Mouse (Mus musculus): ENCODE data around the gene Cd302.

Cd302 gene

GRCm38 (mm10) chr2:60256751-60257150, 27.5 kb downstream of the Cd302 start:
- no peak for DNase-seq (ENCODE audit: inconsistent age in 2 of 2, low spot score in 1 of 2)

GRCm38 (mm10) chr2:60253506-60253905, 30.8 kb downstream of the Cd302 start:
- DNase-seq (ENCODE audit: inconsistent age in 2 of 2, low spot score in 1 of 2) = no peak

GRCm38 (mm10) chr2:60252782-60253181, 31.5 kb downstream of the Cd302 start:
- DNase-seq (ENCODE audit: inconsistent age in 2 of 2, low spot score in 1 of 2) = no peak

- DNase-seq (ENCODE audit: inconsistent age in 2 of 2, low spot score in 1 of 2) = no peak
Observed at GRCm38 (mm10) chr2:60234506-60234905, 49.8 kb downstream of the Cd302 start.

- DNase-seq (ENCODE audit: inconsistent age in 2 of 2, low spot score in 1 of 2) = peak; percentile 79 to 83
Observed at GRCm38 (mm10) chr2:60233147-60233546, 51.1 kb downstream of the Cd302 start.

GRCm38 (mm10) chr2:60230361-60230760, 53.9 kb downstream of the Cd302 start:
- DNase-seq (ENCODE audit: inconsistent age in 2 of 2, low spot score in 1 of 2) = no peak

GRCm38 (mm10) chr2:60228470-60228869, 55.8 kb downstream of the Cd302 start:
- no peak for DNase-seq (ENCODE audit: inconsistent age in 2 of 2, low spot score in 1 of 2)

- DNase-seq (ENCODE audit: inconsistent age in 2 of 2, low spot score in 1 of 2) = no peak
Observed at GRCm38 (mm10) chr2:60223489-60223888, 60.8 kb downstream of the Cd302 start.

- no peak for DNase-seq (ENCODE audit: inconsistent age in 2 of 2, low spot score in 1 of 2)
Observed at GRCm38 (mm10) chr2:60221954-60222353, 62.3 kb downstream of the Cd302 start.

GRCm38 (mm10) chr2:60221236-60221635, 63.1 kb downstream of the Cd302 start:
- DNase-seq (ENCODE audit: inconsistent age in 2 of 2, low spot score in 1 of 2) = peak; percentile 36 to 84

- DNase-seq (ENCODE audit: inconsistent age in 2 of 2, low spot score in 1 of 2) = no peak
Observed at GRCm38 (mm10) chr2:60217620-60218019, 66.7 kb downstream of the Cd302 start.

- DNase-seq (ENCODE audit: inconsistent age in 2 of 2, low spot score in 1 of 2) = no peak
Observed at GRCm38 (mm10) chr2:60216547-60217153, 67.6 kb downstream of the Cd302 start.

GRCm38 (mm10) chr2:60214683-60215082, 69.6 kb downstream of the Cd302 start:
- DNase-seq (ENCODE audit: inconsistent age in 2 of 2, low spot score in 1 of 2) = no peak

GRCm38 (mm10) chr2:60212488-60212887, 71.8 kb downstream of the Cd302 start:
- no peak for DNase-seq (ENCODE audit: inconsistent age in 2 of 2, low spot score in 1 of 2)

GRCm38 (mm10) chr2:60210821-60211220, 73.5 kb downstream of the Cd302 start:
- peak in 1 of 2 experiments; percentile 65 for DNase-seq (ENCODE audit: inconsistent age in 2 of 2, low spot score in 1 of 2)

- peak; percentile 92 to 95 for DNase-seq (ENCODE audit: inconsistent age in 2 of 2, low spot score in 1 of 2)
Observed at GRCm38 (mm10) chr2:60209703-60210651, 74.3 kb downstream of the Cd302 start, which contains the start of the genes Baz2b and March7. TSS of gene Baz2b (minus strand) at chr2:60209839. TSS of gene March7 (plus strand) at chr2:60209887.

GRCm38 (mm10) chr2:60209122-60209611, 75.1 kb downstream of the Cd302 start:
- DNase-seq (ENCODE audit: inconsistent age in 2 of 2, low spot score in 1 of 2) = peak in 1 of 2 experiments; percentile 88

GRCm38 (mm10) chr2:60205795-60206194, 78.5 kb downstream of the Cd302 start:
- no peak for DNase-seq (ENCODE audit: inconsistent age in 2 of 2, low spot score in 1 of 2)

GRCm38 (mm10) chr2:60204162-60204561, 80.1 kb downstream of the Cd302 start:
- DNase-seq (ENCODE audit: inconsistent age in 2 of 2, low spot score in 1 of 2) = no peak

GRCm38 (mm10) chr2:60203733-60204132, 80.6 kb downstream of the Cd302 start:
- DNase-seq (ENCODE audit: inconsistent age in 2 of 2, low spot score in 1 of 2) = no peak

- no peak for DNase-seq (ENCODE audit: inconsistent age in 2 of 2, low spot score in 1 of 2)
Observed at GRCm38 (mm10) chr2:60202900-60203530, 81.3 kb downstream of the Cd302 start.
